Mouse (Mus musculus) heart, adult 8-10 months (tissue): Measurements from ENCODE around the gene Zfyve27. TPM values are rescaled to one million over a fixed set of nuclear protein-coding genes. Genes with fewer than 3 reads are reported as not detected.

Experiments
- DNase-seq: peaks from one replicate; pipeline ENCODE4 v3.0.0; 2022; ENCODE audit warnings: low spot score
- total RNA-seq, 4 experiments: library from RNA; stranded (reverse); gene quantifications; 2 replicates each; pipeline ENCODE4 v1.2.4; 2022

Gene Zfyve27
- total RNA-seq, 4 experiments from 2014 or later, result 16.8 to 25.4 (median 21.6) TPM

GRCm38 (mm10) chr19:42237602-42238340 is 74.0 kb downstream of the Zfyve27 start:
- DNase-seq, result peak; percentile 38

GRCm38 (mm10) chr19:42238341-42238715 is 74.6 kb downstream of the Zfyve27 start:
- DNase-seq, result peak; percentile 47

DNA sequence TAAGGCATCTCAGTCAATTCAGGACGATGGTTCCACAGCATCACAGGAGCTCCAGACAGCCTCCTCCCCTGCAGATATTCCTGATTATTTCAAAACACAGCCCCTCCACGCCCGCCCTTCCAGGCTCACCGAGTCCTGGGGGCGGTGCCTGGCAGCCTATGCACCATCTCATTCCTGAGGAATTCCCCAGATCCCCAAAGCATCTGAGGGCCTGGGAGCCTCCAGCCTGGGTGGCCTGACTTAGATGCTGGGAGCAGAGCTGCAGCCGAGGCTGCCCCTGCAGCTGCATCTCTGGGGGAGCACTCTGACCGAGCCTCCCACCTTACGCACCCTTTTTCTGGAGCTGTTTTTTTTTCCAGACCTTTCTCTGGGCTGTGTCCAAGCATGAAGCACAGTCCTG is 77.1 kb downstream of the Zfyve27 start:
- no peak for DNase-seq

DNA sequence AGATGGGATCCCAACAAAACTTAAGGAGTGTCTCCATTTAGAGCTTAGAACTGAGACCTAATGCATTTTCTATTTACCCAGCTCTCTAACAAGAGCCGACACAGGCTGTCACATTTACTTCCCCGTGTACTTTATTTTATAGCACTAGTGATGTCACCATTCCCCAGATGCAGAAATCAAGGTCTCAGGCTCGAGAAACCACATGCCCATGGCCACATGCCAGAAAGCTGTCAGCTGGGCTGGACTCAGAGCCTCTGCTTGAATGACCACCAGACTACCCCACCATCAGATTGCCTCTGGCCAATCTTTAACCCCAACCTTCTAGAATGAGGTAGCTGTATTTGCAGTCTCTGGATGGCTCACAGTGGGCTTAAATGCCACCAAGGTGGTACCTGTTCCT is 79.7 kb downstream of the Zfyve27 start:
- DNase-seq, result no peak

Other genes with a start within 250 kb of the Zfyve27 start
- 10 to 100 TPM; 11.9 to 14.7 (median 13.7) TPM for gene Exosc1, start 230.5 kb upstream of the Zfyve27 start, total RNA-seq
- 10 to 100 TPM; 12.4 to 14.1 (median 13.1) TPM for gene Zdhhc16, start 230.5 kb upstream of the Zfyve27 start, total RNA-seq
- gene Mms19, start 182.8 kb upstream of the Zfyve27 start, total RNA-seq, result 10 to 100 TPM; 16.0 to 23.9 (median 20.6) TPM
- 10 to 100 TPM; 15.9 to 18.2 (median 16.5) TPM for gene Ubtd1, start 182.2 kb upstream of the Zfyve27 start, total RNA-seq
- gene Ankrd2, start 128.0 kb upstream of the Zfyve27 start, total RNA-seq, result under 1 TPM in 3 of 4 experiments, not detected in 1; 0.49 to 0.63 (median 0.53) TPM
- gene Hoga1, start 118.3 kb upstream of the Zfyve27 start, total RNA-seq, result 1 to 10 TPM in 3 of 4 experiments, under 1 TPM in 1; 0.92 to 2.5 (median 1.5) TPM
- under 1 TPM in 2 of 4 experiments, not detected in 2; 0.22 to 0.31 TPM for gene 4933411K16Rik, start 111.7 kb upstream of the Zfyve27 start, total RNA-seq
- gene Morn4, start 77.6 kb upstream of the Zfyve27 start, total RNA-seq, result 1 to 10 TPM; 2.2 to 4.0 (median 2.4) TPM
- 10 to 100 TPM; 17.7 to 23.2 (median 22.2) TPM for gene Pi4k2a, start 73.5 kb upstream of the Zfyve27 start, total RNA-seq
- gene Avpi1, start 34.9 kb upstream of the Zfyve27 start, total RNA-seq, result 10 to 100 TPM; 11.1 to 16.5 (median 13.6) TPM
- 10 to 100 TPM; 19.4 to 22.3 (median 20.0) TPM for gene Marveld1, start 16.6 kb upstream of the Zfyve27 start, total RNA-seq
- gene Sfrp5, start 38.3 kb downstream of the Zfyve27 start, total RNA-seq, result 10 to 100 TPM in 1 of 4 experiments, 1 to 10 TPM in 3; 5.6 to 11.1 (median 6.1) TPM
- gene Golga7b, start 83.6 kb downstream of the Zfyve27 start, total RNA-seq, result 1 to 10 TPM in 1 of 4 experiments, under 1 TPM in 3; 0.46 to 1.0 (median 0.75) TPM